1 mouse cellular context compared by ENCODE assay signal in the genomic region with DNA sequence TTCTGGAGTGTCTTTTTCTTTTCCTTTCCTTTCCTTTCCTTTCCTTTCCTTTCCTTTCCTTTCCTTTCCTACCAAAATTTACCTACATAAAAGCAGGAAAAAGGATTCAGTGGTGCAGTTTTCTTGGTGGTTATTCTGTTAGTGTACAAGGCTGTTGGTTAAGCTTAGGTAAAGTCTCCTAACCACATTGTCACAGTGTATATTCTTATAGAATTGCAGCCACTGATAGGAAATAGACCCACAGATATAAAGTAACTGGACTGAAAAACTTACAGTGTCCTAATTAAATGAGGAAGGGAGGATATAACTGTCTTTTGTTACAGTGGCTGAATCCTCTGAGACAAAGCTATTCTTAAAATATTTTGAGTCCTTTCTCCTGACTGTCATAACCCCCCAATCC.
TF ChIP-seq lines count a peak whose summit lies in the region.

No protein-coding gene starts in this region.

TF ChIP-seq in MEL, 35 proteins besides CTCF, POLR2A, EP300 and RAD21 (continued from another document):
- TF ChIP-seq KAT2A (conservative IDR thresholded peaks at IDR 0.05; ENCODE audit: low read depth, low read length) (no peak), RCOR1 (IDR thresholded peaks at IDR 0.05; ENCODE audit: low read depth, low read length) (peak; percentile 77), MAX (IDR thresholded peaks at IDR 0.05; ENCODE audit: low read length) (no peak), MAFK (IDR thresholded peaks at IDR 0.05; ENCODE audit: borderline replicate concordance, low read depth, low read length) (no peak), POLR2AphosphoS5 (IDR thresholded peaks at IDR 0.05; ENCODE audit: borderline replicate concordance, low read depth, low read length) (no peak), MAZ (IDR thresholded peaks at IDR 0.05; ENCODE audit: low read depth, low read length) (no peak), SIN3A (IDR thresholded peaks at IDR 0.05; ENCODE audit: low read length) (peak; percentile 63), MYC (IDR thresholded peaks at IDR 0.05; ENCODE audit: low read depth, low read length) (peak; percentile 58; the same call in 1 of the 2 replicates), ZKSCAN1 (IDR thresholded peaks at IDR 0.05; ENCODE audit: low read depth, low read length) (no peak), CHD1 (IDR thresholded peaks at IDR 0.05; ENCODE audit: low read depth, low read length) (no peak), BHLHE40 (IDR thresholded peaks at IDR 0.05; ENCODE audit: borderline replicate concordance, low read depth, low read length) (0 out of 2 replicates have a peak, but pooled peaks have one; percentile 3), NELFE (IDR thresholded peaks at IDR 0.05; ENCODE audit: low read depth, low read length) (no peak), TCF12 (IDR thresholded peaks at IDR 0.05; ENCODE audit: low read depth, low read length) (peak; percentile 86), ZMIZ1 (IDR thresholded peaks at IDR 0.05; ENCODE audit: low read depth, low read length) (no peak), NRF1 (IDR thresholded peaks at IDR 0.05; ENCODE audit: insufficient read depth, low read depth, low read length, poor library complexity, severe bottlenecking) (no peak), POLR2AphosphoS2 (IDR thresholded peaks at IDR 0.05; ENCODE audit: low read length) (no peak), ELF1 (IDR thresholded peaks at IDR 0.05; ENCODE audit: low read depth, low read length) (no peak), USF2 (IDR thresholded peaks at IDR 0.05; ENCODE audit: borderline replicate concordance in 1 of 2, insufficient read depth in 1 of 2, low read depth in 1 of 2, low read length in 2 of 2) (no peak), E2F4 (IDR thresholded peaks at IDR 0.05; ENCODE audit: borderline replicate concordance, low read depth, low read length) (no peak)
